Mouse (Mus musculus): ENCODE results near the gene Stk11ip. TPM values are rescaled to one million over a fixed set of nuclear protein-coding genes. Genes with fewer than 3 reads are reported as not detected.

Stk11ip gene
- total RNA-seq (2014; fragmentation: Nextera tagmentation) (15.4 and 17.3 TPM in 2 replicates), total RNA-seq (2017) (7.9 and 23.2 TPM in 2 replicates)

GRCm38 (mm10) chr1:75521321-75522031 lies at the start of gene Stk11ip:
Stk11ip (plus strand) TSS chr1:75521529.
- peak; percentile 97 for ATAC-seq (replicated peaks; ENCODE audit: poor library complexity, severe bottlenecking)

- ATAC-seq (replicated peaks; ENCODE audit: poor library complexity, severe bottlenecking) = no peak
Observed at GRCm38 (mm10) chr1:75476441-75476840, 44.9 kb upstream of the Stk11ip start.

- peak; percentile 44 for ATAC-seq (replicated peaks; ENCODE audit: poor library complexity, severe bottlenecking)
Observed at GRCm38 (mm10) chr1:75477264-75477965, 43.9 kb upstream of the Stk11ip start.

- ATAC-seq (replicated peaks; ENCODE audit: poor library complexity, severe bottlenecking) = no peak
Observed at GRCm38 (mm10) chr1:75477966-75478290, 43.4 kb upstream of the Stk11ip start.

GRCm38 (mm10) chr1:75478497-75478896 lies 42.8 kb upstream of the Stk11ip start:
- 0 out of 2 replicates have a peak, but pooled peaks have one; percentile 15 for ATAC-seq (replicated peaks; ENCODE audit: poor library complexity, severe bottlenecking)

GRCm38 (mm10) chr1:75478916-75479634 lies 42.3 kb upstream of the Stk11ip start, which contains the start of the genes Chpf and Tmem198:
Chpf (minus strand) TSS chr1:75479307.
Tmem198 (plus strand) TSS chr1:75479532.
- ATAC-seq (replicated peaks; ENCODE audit: poor library complexity, severe bottlenecking) = peak; percentile 84

- ATAC-seq (replicated peaks; ENCODE audit: poor library complexity, severe bottlenecking) = no peak
Observed at GRCm38 (mm10) chr1:75479635-75479989, 41.7 kb upstream of the Stk11ip start.

- ATAC-seq (replicated peaks; ENCODE audit: poor library complexity, severe bottlenecking) = no peak
Observed at GRCm38 (mm10) chr1:75480036-75480435, 41.3 kb upstream of the Stk11ip start.

GRCm38 (mm10) chr1:75480735-75481134 lies 40.6 kb upstream of the Stk11ip start:
- ATAC-seq (replicated peaks; ENCODE audit: poor library complexity, severe bottlenecking) = no peak

- ATAC-seq (replicated peaks; ENCODE audit: poor library complexity, severe bottlenecking) = peak; percentile 17; the same call in 1 of the 2 replicates
Observed at GRCm38 (mm10) chr1:75486561-75486960, 34.8 kb upstream of the Stk11ip start.

GRCm38 (mm10) chr1:75487040-75487404 lies 34.3 kb upstream of the Stk11ip start:
- ATAC-seq (replicated peaks; ENCODE audit: poor library complexity, severe bottlenecking) = no peak

- ATAC-seq (replicated peaks; ENCODE audit: poor library complexity, severe bottlenecking) = peak; percentile 40
Observed at GRCm38 (mm10) chr1:75487405-75488161, 33.7 kb upstream of the Stk11ip start.

- ATAC-seq (replicated peaks; ENCODE audit: poor library complexity, severe bottlenecking) = no peak
Observed at GRCm38 (mm10) chr1:75490785-75491551, 30.4 kb upstream of the Stk11ip start.

- ATAC-seq (replicated peaks; ENCODE audit: poor library complexity, severe bottlenecking) = no peak
Observed at GRCm38 (mm10) chr1:75492579-75493170, 28.7 kb upstream of the Stk11ip start.

GRCm38 (mm10) chr1:75494878-75495548 lies 26.3 kb upstream of the Stk11ip start:
- ATAC-seq (replicated peaks; ENCODE audit: poor library complexity, severe bottlenecking) = peak; percentile 71

- ATAC-seq (replicated peaks; ENCODE audit: poor library complexity, severe bottlenecking) = no peak
Observed at GRCm38 (mm10) chr1:75498897-75499296, 22.4 kb upstream of the Stk11ip start.

- no peak for ATAC-seq (replicated peaks; ENCODE audit: poor library complexity, severe bottlenecking)
Observed at GRCm38 (mm10) chr1:75499441-75499840, 21.9 kb upstream of the Stk11ip start.

- no peak for ATAC-seq (replicated peaks; ENCODE audit: poor library complexity, severe bottlenecking)
Observed at GRCm38 (mm10) chr1:75501905-75502304, 19.4 kb upstream of the Stk11ip start.

All from granulocyte monocyte progenitor cell, adult 5-6 weeks (primary cell).